Comparison of ENCODE assay signal across 19 mouse cellular contexts in genomic region chr7:114079343-114079742, GRCm38 (mm10).
"Had no signal": no experiment of that assay in that cellular context is flagged by ENCODE, and none has a peak within 500 bp of the region (broad histone marks: within the 10 kb centered on the region; RNA-seq: fewer than 3 reads in every experiment).

No protein-coding gene starts in this region.

- H3K36me3 ChIP-seq: liver, embryonic 13.5 days; midbrain, embryonic 12.5 days; midbrain, embryonic 15.5 days; neural tube, embryonic 12.5 days; neural tube, embryonic 15.5 days; stomach, embryonic 15.5 days had no signal

- H3K4me3 ChIP-seq: left cerebral cortex, adult 2 months; liver, embryonic 13.5 days; midbrain, embryonic 12.5 days; midbrain, embryonic 15.5 days; neural tube, embryonic 12.5 days; neural tube, embryonic 15.5 days; stomach, embryonic 15.5 days had no signal

- H3K27ac ChIP-seq: kidney, postnatal 0 days; left cerebral cortex, adult 2 months; liver, embryonic 13.5 days; macrophage; midbrain, embryonic 12.5 days; midbrain, embryonic 15.5 days; neural tube, embryonic 12.5 days; neural tube, embryonic 15.5 days; stomach, embryonic 15.5 days had no signal

- H3K9ac ChIP-seq: liver, embryonic 13.5 days; lung, embryonic 14.5 days; midbrain, embryonic 12.5 days; midbrain, embryonic 15.5 days; neural tube, embryonic 12.5 days; neural tube, embryonic 15.5 days; stomach, embryonic 15.5 days had no signal

- H3K4me1 ChIP-seq: midbrain, embryonic 12.5 days; midbrain, embryonic 15.5 days; neural tube, embryonic 12.5 days; neural tube, embryonic 15.5 days; stomach, embryonic 15.5 days had no signal

- DNase-seq: kidney, adult 2 months; kidney, postnatal 25 days; layer of hippocampus, postnatal 36 days; liver, embryonic 13.5 days; lung, embryonic 14.5 days; right cerebral cortex, adult 18-20 months; right cerebral cortex, postnatal 14 days; spleen, adult 18-20 months; thymus, adult 18-20 months; thymus, postnatal 36 days had no signal

- H3K4me2 ChIP-seq: liver, embryonic 13.5 days; lung, embryonic 14.5 days; midbrain, embryonic 12.5 days; midbrain, embryonic 15.5 days; neural tube, embryonic 12.5 days; neural tube, embryonic 15.5 days; stomach, embryonic 15.5 days had no signal

- H3K27me3 ChIP-seq: liver, embryonic 13.5 days; midbrain, embryonic 12.5 days; midbrain, embryonic 15.5 days; neural tube, embryonic 12.5 days; neural tube, embryonic 15.5 days; stomach, embryonic 15.5 days had no signal

- ATAC-seq: lung, postnatal 0 days; midbrain, embryonic 15.5 days had no signal

- H3K9me3 ChIP-seq: liver, embryonic 13.5 days; midbrain, embryonic 12.5 days; midbrain, embryonic 15.5 days; neural tube, embryonic 12.5 days; neural tube, embryonic 15.5 days; stomach, embryonic 15.5 days had no signal
